Mouse (Mus musculus): Measurements from ENCODE around the gene Abcc9. TPM values are rescaled to one million over a fixed set of nuclear protein-coding genes. Genes with fewer than 3 reads are reported as not detected.

Gene Abcc9
- total and polyA plus RNA-seq, 3 experiments: not detected

DNA sequence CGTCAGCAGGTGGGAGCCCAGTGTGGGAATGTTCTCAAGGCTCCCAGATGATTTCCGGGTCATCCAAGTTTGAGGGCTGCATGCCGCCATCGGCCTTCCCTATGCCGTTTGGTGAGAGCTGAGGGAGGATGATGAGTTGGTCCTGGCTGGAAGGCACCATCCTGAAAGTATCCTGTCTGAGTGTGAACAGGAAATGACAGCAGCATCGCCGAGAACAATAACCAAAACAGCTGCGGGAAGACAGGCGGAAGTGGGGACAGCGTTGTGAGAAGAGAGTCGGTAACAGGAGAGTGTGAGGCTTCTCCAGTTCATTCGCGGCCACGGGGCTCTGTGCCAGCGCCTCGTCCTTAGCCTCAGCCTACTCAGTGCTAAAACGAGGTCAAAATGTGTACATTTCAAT, 163.6 kb downstream of the Abcc9 start:
- H3K27ac ChIP-seq (ENCODE audit: insufficient read depth, low read depth): no peak overlapping the region
- no peaks in the 10 kb centered on the region for H3K79me2 ChIP-seq (replicated peaks; ENCODE audit: control insufficient read depth, extremely low read depth, insufficient read depth, poor library complexity, severe bottlenecking)
- no peak for DNase-seq (ENCODE audit: extremely low read depth)
- H3K4me3 ChIP-seq (replicated peaks in 1 of 3; ENCODE audit: low read depth in 2 of 3, low read length in 2 of 3, poor library complexity in 1 of 3): no peak overlapping the region
- H3K9me3 ChIP-seq (replicated peaks; ENCODE audit: low read length): no peaks in the 10 kb centered on the region
- H3K4me1 ChIP-seq (ENCODE audit: control insufficient read depth in 1 of 2, insufficient read depth in 2 of 2): no peaks in the 10 kb centered on the region
- H3K27me3 ChIP-seq (replicated peaks): no peaks in the 10 kb centered on the region
- TF ChIP-seq ZNF384 (IDR thresholded peaks at IDR 0.05; ENCODE audit: low read depth, low read length): no peak
- no peak for TF ChIP-seq USF1 (IDR thresholded peaks at IDR 0.05; ENCODE audit: low read depth, low read length)
- TF ChIP-seq BHLHE40 (IDR thresholded peaks at IDR 0.05; ENCODE audit: low read depth, low read length): no peak
- TF ChIP-seq HCFC1 (IDR thresholded peaks at IDR 0.05; ENCODE audit: low read depth, low read length): no peak
- no peak for TF ChIP-seq TBP (conservative IDR thresholded peaks at IDR 0.05; ENCODE audit: low read depth, low read length)
- no peak for TF ChIP-seq MXI1 (IDR thresholded peaks at IDR 0.05; ENCODE audit: low read depth, low read length)
- no peak for TF ChIP-seq MYC (IDR thresholded peaks at IDR 0.05; ENCODE audit: low read depth, low read length)
- TF ChIP-seq MAFK (IDR thresholded peaks at IDR 0.05; ENCODE audit: insufficient replicate concordance, low read length): no peak
- TF ChIP-seq JUND (conservative IDR thresholded peaks at IDR 0.05; ENCODE audit: low read depth, low read length): no peak
- TF ChIP-seq CTCF (conservative IDR thresholded peaks at IDR 0.05 in 1 of 2, IDR thresholded peaks at IDR 0.05 in 1 of 2; ENCODE audit: low read depth in 2 of 2, low read length in 2 of 2): no peak
- TF ChIP-seq PAX5 (IDR thresholded peaks at IDR 0.05; ENCODE audit: low read length): no peak
- dilution Hi-C loops (cut with MboI; ENCODE audit: extremely low pct_ligation_motif_present, extremely low pct_unique_long_range_greater_than_20kb, low sequenced_read_pairs): no loop called here
- H3K36me3 ChIP-seq (replicated peaks in 1 of 2; ENCODE audit: control insufficient read depth in 1 of 2, insufficient read depth in 1 of 2, low read length in 1 of 2): no peaks in the 10 kb centered on the region
- no peak overlapping the region for H3K9ac ChIP-seq (ENCODE audit: insufficient read depth, low read depth)
- in situ Hi-C loops (cut with MboI; ENCODE audit: low pct_ligation_motif_present, low pct_unique_long_range_greater_than_20kb, low sequenced_read_pairs): no loop called here
- H3K4me2 ChIP-seq (ENCODE audit: insufficient read depth, low read depth, poor library complexity, severe bottlenecking): no peak overlapping the region

Other genes starting within 250 kb of the Abcc9 start
- not detected in 2 replicates for gene Gys2, start 229.2 kb downstream of the Abcc9 start, total RNA-seq (2012; rRNA removed)
- gene Gys2, start 229.2 kb downstream of the Abcc9 start, total RNA-seq (2014; rRNA removed): not detected in 2 replicates
- gene Gys2, start 229.2 kb downstream of the Abcc9 start, polyA plus RNA-seq (2012; ENCODE audit: insufficient read length, low read depth): not detected in 2 replicates
- gene Ldhb, start 194.4 kb downstream of the Abcc9 start, total RNA-seq (2012; rRNA removed): 0.25 TPM in 1 of 2 replicates, not detected in the other
- gene Ldhb, start 194.4 kb downstream of the Abcc9 start, total RNA-seq (2014; rRNA removed): 0.59 TPM in 1 of 2 replicates, not detected in the other
- not detected in 2 replicates for gene Ldhb, start 194.4 kb downstream of the Abcc9 start, polyA plus RNA-seq (2012; ENCODE audit: insufficient read length, low read depth)
- gene Kcnj8, start 130.7 kb downstream of the Abcc9 start, total RNA-seq (2012; rRNA removed): not detected in 2 replicates
- not detected in 2 replicates for gene Kcnj8, start 130.7 kb downstream of the Abcc9 start, total RNA-seq (2014; rRNA removed)
- not detected in 2 replicates for gene Kcnj8, start 130.7 kb downstream of the Abcc9 start, polyA plus RNA-seq (2012; ENCODE audit: insufficient read length, low read depth)
- gene Cmas, start 54.4 kb upstream of the Abcc9 start, total RNA-seq (2012; rRNA removed): 37.3 and 39.5 TPM in 2 replicates
- 62.4 and 66.7 TPM in 2 replicates for gene Cmas, start 54.4 kb upstream of the Abcc9 start, total RNA-seq (2014; rRNA removed)
- gene Cmas, start 54.4 kb upstream of the Abcc9 start, polyA plus RNA-seq (2012; ENCODE audit: insufficient read length, low read depth): 63.9 and 65.7 TPM in 2 replicates
- gene Sult6b2, start 102.2 kb upstream of the Abcc9 start, total RNA-seq (2012; rRNA removed): 0.08 and 0.25 TPM in 2 replicates
- 0.49 and 0.54 TPM in 2 replicates for gene Sult6b2, start 102.2 kb upstream of the Abcc9 start, total RNA-seq (2014; rRNA removed)
- 1.1 and 1.8 TPM in 2 replicates for gene Sult6b2, start 102.2 kb upstream of the Abcc9 start, polyA plus RNA-seq (2012; ENCODE audit: insufficient read length, low read depth)